Mouse (Mus musculus) c-Kit-positive CD71-positive TER-119-negative erythroid progenitor cells, embryonic 14.5 days (primary cell): Measurements from ENCODE around the gene Ogg1.
A peak's percentile ranks its signal among the peaks of the same experiment; 100 is the strongest.

Experiments
- DNase-seq: peaks from one replicate; pipeline ENCODE4 v3.0.0-alpha.2; 2013; ENCODE audit warnings: low read depth

Ogg1 gene

DNA sequence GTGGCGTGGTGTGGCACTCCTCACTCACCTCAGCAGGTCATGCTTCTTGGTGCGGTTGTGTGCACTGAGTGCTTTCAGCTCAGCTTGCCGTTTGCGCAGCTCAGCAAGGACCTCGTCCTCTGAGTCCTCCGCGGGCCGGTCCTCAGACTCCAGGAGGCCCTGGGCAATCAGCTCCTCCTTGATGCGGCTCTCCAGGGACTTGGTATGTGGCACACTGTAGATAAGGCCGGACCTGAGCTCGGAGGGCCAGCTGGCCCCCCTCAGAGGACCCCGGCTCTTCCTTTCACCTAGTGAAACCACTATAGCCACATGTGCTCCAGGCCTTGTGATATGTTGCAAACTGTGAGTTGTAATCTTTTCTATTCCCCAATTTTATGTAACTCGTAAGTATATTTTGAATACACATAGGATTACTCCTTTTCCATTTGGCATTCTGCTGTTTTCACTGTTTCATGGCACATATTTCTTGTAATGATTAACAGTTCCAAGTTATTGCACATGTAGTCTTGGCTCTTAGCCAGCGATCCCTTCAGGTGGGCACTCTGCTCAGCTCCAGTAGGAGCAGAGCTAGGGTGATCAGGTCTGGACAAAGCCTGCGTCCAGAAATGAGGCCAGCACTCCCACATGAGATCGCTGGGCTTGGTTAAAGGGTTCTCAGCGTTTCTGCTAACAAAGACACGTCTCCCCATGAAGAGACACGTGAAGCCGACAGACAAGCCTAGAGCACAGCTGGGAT, 43.6 kb downstream of the Ogg1 start:
- DNase-seq = no peak

DNA sequence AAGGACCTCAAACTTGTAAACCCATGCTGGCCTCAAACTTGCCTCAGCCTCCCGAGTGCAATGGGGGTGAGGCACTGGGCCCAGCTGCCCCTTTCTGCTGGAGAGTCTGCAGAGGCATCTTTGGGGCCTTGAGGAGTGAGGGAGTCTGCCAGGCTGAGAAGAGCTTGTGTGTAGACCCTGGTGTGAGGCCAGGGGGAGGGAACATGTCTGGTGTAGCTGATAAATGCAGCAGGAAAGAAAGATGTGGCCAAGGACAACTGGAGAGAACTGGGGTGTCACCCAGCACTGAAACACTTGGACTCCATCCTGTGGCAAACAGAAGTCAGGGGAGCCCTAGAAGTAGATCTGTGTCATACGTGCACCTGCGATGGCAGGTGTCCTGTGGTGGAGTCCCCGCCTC, 46.7 kb downstream of the Ogg1 start:
- no peak for DNase-seq

DNA sequence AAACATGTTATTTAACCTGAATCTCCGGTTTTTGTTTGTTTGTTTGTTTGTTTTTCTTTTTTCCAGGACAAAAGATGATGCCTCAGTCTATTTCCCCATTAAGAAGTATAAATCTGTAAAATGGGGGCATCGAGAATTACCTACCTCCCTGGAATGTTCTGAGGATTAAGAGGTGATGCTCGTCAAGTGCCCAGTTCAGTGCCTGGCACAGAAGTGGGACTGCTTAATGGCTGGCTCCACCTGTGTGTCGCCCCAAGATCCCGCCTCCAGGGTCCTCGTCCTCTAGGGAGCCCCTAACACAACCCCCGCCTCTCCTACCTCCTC, 50.4 kb downstream of the Ogg1 start:
- DNase-seq = no peak

DNA sequence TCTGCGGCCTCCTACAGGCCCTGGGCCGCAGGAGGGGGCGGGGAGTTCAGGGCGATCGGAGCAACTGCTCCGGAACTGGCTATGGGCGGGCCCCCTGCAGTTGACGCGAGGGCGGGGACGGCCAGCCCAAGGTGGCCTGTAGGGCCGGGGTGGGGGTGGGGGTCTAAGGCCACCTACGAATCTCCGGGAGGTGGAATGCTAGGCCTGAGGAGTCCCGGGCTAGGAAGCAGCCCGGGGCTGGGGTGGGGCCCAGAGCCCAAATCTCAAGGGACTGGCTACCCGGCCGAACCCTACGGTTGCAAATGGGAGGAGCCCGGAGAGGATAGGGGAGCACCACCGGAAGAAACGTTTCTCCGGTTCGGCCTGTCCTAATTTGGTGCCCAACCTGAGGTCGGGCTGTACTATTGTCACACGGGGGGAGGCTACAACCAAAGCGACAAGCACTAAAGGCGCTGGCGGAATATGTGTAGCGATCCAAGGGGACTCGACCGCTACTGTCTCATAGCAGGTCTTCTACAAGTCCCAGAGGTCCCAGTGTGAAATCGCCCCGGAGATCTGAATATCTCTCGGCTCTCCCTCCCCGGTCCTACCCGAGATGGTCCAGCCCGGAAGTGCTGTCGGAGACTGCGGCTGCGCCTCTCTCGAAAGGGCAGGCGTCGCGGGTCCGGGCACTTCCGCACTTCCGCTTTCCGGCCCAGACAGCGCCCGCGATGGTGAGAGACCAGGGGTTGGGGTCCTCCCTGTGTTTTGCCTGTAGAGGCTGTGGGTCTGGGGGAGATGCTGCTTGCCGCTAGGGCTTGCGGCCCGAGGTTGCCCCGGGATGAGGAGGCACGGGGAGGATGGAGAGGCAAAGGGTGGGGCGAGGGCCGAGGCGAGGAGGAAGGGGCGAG, 51.0 kb downstream of the Ogg1 start, which contains the start of the genes Tada3 and Arpc4:
Gene Tada3, minus strand, starts transcription at position 388 of the 890 bp plus-strand sequence.
Gene Arpc4, plus strand, starts transcription at position 620 of the 890 bp plus-strand sequence.
- peak; percentile 88 for DNase-seq

DNA sequence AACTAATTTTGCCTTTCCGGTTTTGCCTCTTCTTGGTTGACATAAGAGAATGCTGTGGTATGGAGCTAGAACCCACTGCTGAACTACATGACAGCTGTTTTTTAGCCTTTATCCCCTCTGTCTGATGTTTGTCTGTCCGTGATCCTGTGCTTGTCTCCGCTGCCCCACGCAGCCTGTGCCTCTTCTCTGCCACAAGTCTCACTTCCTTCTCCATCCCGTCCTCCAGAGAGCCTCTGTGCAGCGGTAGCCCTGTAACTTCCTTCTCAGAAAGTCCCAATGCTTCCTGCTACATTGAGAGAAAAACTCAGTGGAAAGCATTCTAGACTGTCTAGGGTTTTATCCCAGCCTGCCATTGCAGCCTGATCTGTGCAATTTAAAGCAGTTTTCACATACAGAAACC, 52.5 kb downstream of the Ogg1 start:
- no peak for DNase-seq

DNA sequence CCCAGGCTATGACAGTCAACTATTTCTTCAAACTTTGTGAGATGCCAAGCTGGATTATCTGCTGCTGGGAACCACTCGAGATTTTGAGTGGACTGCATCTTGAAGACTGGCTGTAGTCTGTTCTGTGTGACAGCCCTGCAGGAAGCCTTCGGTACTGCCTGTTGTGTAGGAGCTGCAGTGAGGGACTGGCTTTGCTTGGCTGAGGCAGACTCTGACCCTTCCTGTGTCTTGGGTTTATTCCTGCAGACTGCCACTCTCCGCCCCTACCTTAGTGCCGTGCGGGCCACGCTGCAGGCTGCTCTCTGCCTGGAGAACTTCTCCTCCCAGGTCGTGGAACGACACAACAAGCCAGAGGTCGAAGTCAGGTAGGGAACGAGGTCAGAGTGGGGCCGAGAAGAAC, 53.7 kb downstream of the Ogg1 start:
- no peak for DNase-seq

DNA sequence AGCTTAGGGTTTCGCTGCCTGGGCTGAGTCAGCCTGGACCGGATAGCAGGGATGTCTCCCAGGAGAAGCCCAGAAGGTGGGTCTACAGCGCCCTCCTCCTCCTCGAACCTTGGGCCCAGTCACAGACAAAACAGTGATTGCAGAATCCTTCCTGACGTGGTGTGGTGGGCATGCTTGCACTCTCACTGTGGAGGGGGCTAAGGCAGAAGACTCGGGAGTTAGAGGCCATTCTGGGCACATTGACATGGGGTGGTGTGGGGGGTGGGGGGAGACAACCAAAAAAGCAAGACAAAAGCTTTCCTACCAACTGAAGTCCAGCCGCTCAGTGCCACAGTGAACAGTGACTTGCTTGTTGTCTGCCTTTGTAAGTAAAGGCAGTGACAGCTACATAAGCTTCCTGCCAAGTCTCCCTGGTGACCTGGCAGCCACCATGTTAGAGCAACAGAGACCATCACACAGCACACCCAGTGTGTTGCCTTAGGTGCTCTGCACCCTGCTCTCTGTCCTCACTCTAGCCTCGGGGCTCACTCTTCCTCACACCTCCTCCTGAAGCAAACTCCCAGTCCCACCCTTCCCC, 57.7 kb downstream of the Ogg1 start:
- DNase-seq = no peak
